Mouse (Mus musculus) ES-E14 (cell line): ENCODE results near the gene Arhgef26.

Experiments used
- CHD2 ChIP-seq: IDR thresholded peaks from 2 replicates; pipeline ENCODE4 v1.6.1; 2014; ENCODE audit warnings: mild to moderate bottlenecking, low read depth, low read length, inconsistent platforms
- ZNF384 ChIP-seq: IDR thresholded peaks from 2 replicates; pipeline ENCODE4 v1.6.1; 2012; ENCODE audit warnings: low read depth, low read length, inconsistent platforms

- TF ChIP-seq ZNF384 (no peak), CHD2 (no peak)
Observed at GRCm38 (mm10) chr3:62399826-62400746, 61.9 kb downstream of the Arhgef26 start.
